Mouse (Mus musculus): ENCODE results near the gene Slc32a1.

Gene Slc32a1

DNA sequence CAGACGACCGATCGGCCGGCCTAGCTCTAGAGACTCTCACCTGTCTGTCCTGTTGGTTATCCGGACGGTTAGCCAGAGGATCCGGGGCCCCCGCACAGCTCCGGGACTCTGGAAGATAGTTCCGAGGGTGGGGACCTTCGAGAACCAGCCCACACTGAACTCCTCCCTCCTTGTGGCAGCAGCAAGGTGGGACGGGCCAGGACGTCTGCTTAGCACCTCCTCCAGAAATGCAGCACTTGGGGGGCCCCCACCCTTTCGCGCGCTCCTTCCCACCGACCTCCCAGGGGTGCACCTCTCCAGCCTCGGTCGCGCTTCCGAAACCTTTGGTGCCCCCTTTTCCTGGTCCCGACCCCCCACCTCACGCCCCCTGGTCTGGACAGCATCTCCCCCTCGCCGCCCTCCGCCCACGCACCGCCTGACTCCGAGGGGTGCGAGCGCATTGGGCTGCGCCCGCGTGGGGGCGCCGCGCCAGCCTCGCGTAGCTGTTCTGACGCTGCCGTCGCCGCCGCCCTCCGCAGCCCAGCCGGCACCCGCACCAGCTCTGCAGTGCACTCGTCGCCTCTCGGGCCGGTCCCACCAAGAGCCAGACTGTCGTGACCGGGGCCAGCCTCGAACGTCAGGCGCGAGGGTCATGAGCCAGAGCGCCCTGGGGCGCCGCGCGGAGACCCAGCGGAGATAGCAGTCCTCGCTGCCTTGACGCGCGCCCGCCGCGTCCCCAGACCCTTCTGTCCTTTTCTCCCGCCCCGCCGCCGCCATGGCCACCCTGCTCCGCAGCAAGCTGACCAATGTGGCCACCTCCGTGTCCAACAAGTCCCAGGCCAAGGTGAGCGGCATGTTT lies at the start of gene Slc32a1:
Gene Slc32a1 (plus strand): TSS at position 280 of the 838 bp plus-strand sequence.
- no peak for DNase-seq

DNA sequence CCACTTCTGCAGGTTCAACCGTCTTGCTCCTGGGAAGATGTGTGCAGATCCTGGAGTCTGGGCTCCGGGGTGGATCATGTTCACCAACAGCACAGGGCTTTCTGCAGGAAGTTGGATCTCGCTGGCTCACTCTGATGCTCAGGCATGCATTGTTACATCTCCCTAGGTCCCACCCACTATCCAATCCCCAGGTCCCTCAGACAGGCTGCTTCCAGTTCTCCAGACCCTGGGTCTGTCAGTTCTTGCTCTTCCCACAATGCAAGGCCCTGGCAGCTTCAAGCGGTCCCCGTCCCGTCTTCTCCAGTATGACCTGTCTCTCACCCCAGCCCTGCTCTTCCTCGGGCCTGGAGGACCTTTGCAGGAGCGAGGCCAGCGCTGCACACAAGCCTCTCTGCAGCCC lies 49.8 kb upstream of the Slc32a1 start:
- DNase-seq = no peak

DNA sequence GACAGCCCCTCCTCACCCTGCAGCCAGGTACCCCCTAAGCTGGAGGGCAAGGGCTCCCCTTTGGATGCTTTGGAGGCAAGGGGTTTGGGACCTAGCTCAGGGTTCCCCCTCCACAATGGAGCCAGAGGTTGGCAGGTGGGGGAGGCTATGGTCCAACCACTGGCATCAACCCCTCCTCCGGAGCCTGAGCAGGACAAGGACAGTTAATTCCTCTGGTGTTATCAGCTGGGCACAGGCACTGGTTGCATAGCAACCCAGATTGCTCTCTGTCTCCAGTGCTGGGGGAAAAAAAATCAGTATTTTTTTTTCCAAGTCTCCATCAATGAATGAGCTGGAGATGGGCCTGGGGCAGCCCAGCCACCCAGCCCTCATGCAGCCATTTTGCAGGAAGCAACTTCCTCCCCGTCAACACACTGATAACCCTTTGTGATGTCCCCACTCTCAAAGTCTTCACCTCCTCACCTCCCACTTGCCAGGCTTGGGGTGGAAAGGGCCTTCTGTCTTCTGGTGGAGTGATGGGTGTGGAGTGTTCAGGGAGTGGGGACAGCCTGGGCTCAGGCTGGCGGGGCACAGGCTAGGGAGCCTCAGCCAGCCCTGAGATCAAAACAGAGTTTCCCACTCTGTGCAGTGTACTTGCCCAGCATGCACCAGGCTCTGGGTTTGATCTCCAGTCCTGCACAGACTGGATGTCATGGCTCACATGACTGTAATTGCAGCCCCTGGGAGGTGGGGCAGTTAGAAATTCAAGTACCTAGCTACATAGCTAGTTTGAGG lies 49.0 kb upstream of the Slc32a1 start:
- no peak for DNase-seq

DNA sequence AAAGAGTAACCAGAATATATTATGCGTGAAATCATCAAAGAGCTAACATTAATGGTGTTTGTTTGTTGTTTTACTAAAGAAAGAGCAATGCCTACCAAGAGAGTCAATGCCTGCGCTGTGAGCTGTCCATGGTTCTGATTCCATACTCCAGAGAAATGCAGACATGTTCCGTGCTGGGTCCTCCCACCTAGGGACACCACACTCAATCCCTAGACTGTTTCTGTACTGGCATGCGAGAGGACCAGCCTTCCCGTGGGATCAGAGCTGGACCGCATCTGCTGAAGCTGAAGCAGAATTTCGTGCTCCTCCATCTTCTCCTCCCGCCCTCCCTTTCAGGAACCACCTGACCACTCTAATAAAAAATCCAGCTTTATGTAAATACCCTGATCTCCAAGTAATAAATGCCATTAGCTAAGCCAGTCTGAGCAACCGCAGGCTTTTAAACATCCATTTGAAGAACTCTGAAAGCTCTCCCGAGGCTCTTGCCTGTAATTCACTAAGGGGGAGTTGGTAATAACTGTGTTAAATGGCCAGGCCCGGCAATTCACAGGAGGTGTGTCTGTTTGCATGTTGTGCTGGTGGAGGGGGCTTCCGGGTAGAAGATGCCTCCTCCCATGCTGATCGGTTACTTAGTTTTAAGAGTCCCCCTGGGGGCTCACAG lies 40.0 kb upstream of the Slc32a1 start:
- DNase-seq = peak; percentile 69

DNA sequence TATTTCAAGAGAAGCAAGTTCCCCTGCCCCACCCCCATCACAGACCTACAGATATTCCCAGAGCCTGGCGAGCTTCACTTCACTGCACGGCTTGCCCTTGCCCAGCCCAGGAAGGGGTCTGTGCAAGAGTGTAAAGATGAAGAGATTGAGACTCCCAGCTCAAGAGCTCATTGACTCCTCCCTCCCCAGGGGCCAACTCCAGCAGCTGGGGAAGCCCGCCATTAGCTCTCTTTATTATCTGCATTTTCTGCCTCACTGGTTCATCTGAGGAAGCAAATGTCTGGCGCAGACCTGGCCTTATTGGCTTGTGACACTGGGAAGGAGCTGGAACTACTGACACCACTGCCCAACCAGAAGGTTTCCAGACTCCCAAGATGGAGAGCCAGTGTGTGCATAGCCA lies 30.6 kb upstream of the Slc32a1 start:
- DNase-seq = no peak

DNA sequence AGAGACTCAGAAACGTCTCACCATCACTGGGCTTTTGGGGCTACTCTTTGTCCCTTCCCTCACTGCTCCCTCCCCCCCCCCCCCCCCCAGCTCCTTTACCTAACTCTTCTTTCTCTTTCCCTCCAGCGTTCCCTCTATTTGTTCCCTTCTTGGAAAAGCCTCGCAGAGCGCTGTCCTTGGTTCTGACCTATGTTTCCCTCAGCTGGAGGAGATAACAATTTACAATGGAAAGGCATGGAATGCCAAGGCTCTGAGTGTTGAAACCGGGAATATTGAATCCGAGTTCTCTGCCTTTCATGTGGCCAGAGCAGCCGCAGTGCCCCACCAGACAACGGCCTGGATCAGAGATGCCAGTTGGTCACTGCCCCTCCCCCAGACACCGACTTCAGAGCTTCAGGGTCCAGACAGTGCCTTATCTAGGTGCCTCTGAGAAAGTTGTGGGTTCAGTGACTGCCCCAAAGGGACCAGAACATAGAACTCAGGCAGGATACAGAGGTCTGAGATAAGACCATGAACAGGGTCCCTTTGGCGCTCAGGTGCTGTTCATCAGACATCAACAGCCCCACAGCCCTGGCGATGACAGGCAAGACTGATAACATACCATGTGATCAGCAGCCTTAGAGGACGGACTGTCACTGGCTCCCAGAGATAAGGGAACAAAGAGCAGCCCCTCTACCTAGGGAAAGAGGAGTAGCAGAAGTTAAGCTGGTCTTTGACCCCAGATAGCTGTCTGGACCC lies 25.8 kb upstream of the Slc32a1 start:
- peak; percentile 35 for DNase-seq

DNA sequence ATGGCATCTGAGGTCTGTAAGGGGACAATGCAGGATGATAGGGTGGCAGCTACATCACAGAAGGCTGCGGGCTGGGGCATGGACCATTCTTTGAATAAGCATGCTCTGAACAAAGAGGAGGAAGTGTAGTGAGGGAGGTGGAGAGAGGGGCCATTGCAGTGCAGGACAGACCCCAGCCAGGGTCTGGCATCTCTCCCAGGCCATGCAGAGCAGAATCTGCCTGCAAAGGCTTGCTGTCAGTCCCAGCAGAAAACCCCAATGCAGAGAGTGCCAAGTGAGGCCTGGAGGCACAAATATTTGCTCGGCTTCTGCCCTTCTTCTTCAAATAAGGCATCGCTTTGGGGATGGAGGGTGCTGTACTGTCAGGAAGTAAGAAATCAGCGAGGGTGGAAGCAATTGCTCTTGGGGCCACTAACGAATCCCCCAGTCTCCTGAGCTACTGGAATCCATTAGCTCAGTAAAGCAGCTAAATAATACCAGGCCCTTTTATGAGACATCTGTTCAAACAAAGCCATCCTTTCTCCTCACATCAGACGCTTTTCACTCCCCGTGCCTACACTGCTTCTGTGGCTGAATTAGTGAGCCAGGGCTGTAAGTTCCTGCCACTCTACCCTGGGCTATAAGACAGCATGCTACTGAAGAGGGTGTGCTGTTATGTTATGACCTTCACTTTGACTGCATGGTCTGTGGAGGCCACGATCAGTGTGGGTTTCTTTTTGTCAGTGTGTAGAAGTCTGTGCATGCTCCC lies 21.9 kb upstream of the Slc32a1 start:
- no peak for DNase-seq

DNA sequence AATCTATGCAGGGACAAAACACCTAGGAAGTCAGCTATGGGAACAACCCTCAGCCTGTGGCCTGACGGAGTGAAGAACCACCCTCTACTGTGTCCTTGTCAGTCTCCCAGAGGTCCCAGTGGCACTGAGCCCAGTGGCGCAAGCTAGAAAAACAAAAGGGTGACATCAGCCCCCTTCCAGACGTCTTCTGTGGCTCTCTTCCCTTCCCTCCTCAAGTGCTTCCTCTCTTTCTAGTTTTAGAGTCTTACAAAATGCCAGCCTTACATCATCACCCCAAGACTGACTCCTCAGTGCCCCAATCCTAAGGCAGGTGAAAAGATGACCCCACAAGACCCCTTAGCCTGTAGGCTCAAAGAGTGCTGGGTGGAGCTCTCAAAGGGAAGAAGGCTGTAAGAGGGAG lies 20.1 kb upstream of the Slc32a1 start:
- no peak for DNase-seq

DNA sequence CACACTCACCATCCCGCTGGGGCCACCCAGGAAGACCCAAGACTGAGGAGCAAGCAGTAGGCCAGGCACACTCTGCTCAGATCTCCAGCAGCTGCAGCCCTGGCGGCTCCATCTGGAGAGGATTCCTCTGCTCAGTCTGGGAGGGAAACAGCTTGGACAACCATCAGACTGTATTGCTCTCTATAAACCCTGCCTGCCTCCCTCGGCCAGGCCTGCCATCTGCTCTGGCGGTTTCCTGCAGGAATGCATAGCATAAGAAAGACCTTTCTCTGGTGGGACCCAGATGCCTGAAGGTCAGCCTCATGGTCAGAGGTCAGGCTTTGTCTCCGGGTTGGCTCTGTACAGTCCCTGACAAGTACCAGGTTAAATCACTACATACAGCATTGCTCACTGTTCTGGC lies 19.3 kb upstream of the Slc32a1 start:
- no peak for DNase-seq

DNA sequence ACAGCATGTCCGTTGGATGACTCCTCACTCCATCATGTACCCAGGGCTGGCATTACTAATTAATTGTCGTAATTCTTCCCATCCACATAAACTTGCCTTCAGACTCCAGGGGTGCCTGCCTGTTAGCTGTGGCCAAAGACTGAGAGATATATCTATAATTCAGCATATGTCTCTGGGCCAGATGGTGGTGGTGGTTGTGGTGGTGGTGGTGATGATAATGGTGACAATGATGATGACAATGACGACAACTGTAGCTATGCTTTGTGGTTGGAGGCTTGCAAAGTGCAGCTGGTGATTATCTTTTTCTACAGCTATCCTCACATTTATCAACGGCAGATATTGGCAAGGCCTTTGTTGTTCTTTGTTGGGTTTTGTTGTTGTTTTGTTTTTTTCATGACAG lies 17.2 kb upstream of the Slc32a1 start:
- no peak for DNase-seq

DNA sequence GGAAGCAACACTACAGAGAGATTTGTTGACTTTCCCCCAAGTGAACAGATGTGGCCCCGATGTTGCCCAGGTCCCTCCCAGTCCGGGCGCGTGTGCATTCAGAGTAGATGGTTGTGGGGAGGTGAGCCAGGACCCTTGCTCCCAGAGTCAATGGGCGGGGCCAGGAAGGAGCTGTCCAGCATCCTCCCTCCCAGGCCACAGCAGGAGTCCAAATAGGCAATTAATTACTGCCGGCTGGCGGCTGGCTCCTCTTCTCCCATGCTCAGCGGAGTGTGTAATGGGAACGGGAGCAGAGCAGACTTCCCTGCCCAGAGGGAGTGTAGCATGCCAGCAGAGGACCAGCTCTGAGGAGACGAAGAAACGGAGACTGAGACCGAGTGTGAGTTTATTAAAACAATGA lies 15.5 kb upstream of the Slc32a1 start:
- peak; percentile 62 for DNase-seq

DNA sequence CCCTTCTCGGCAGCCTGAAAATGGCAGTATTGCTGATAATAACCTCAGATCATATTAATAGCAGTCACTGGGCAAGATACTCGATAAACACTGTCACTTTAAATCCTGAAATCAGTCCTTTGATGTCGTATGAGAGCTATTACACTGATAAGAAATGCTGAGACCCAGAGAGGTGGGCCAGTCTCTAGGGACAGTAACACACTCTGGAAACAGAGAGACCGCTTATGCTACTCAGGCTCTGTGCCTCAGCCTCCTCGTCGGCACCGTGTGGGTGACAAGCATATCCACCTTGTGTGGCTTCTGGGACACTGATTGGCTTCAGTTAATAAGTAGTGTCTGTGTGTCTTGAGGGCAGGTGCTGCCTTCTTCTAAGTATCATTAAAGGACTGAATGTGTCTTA lies 15.0 kb upstream of the Slc32a1 start:
- DNase-seq = no peak

DNA sequence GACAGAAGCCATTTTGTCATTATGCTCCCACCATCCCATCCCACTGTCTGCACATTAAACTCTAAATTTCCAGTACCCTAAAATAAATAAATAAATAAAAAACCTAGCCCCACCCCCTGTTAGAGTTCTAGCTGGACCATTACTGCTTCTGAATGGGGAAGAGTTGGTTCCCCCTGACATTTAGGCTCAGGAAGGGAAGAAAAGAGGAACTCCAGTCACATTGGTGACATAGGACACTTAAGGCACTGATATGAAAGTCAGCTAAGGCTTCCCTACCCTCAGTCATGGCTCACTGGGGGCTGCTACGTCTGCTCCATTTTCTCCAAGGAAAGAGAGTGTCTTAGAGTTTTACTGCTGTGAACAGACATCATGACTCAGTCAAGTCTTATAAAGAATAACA lies 13.8 kb upstream of the Slc32a1 start:
- DNase-seq = no peak

DNA sequence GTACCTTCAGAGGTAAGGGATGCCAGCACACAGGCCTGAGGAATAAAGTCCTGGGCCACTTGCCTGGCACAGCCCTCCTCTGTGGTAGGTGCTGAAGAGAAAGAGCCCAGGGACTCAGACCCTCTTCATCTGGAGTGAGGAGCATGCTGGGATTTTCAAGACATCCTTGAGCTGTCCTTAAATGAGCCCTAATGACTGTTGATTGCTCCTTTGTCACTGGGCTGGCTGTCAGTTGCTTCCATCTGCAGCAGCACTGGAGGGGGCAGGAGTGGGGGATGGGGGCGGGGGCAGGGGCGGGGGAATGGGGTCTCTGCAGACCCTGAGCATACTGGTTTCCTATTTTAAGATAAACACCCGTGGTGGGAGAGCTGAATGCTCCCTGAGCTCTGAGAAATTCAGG lies 10.1 kb upstream of the Slc32a1 start:
- no peak for DNase-seq

DNA sequence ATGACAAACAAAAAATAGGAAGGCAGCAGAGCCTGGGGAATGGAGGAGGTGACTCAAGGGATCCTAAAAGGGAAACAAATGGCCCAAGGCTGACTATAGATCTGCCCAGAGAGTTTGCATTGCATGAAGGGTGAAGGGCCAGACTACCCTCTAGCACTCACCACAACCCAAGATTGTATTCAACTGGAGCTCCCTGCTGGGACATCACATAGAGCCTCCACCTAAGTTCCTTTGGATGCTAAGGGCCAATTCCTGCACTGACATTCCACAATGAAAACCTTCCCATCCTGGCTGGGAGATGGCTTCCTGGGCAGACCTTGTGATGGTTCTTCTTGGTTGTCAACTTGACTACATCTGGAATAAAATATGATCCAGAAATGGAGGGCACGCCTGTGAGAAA lies 9.2 kb upstream of the Slc32a1 start:
- DNase-seq = no peak

DNA sequence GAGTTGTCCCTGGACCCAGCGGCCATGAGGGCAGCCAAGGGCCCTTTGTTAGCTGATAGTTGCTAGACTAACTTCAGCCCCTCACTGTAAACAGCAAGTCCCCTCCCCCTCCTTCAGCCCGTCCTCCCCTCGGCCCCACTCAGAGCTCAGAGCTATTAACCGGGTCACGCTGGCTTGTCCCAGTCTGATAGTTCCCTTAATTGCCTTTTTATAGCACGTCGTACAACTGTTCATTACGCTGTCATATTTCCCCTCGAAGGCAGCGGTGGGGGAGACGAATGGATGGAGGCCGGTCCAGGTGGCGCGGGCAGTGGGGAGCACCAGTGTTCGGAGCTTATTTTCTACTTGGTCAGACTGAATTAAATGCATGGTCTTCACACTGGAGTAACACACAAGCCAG lies 7.9 kb upstream of the Slc32a1 start:
- DNase-seq = no peak

DNA sequence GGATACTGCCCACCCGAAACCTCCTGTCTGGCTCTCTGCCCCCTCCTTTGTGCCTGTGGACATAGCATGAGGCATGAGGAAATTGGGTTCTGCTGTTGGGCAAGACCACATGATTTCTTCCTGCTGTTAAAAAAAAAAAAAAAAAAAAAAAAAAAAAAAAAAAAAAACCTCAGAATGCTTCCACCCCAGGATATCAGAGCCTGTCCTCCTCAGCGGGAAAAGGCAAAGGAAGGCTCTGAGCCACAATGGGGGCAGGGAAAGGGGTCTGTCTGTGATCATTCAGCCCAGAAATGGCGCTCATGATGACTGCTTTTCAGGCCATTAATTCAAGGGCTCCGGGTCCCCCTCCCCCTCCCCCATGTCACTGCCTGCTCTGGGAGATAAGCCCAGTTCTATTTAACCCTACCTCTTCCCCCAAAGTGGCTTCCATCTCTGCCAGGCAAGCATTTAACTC lies 4.0 kb upstream of the Slc32a1 start:
- DNase-seq = no peak

DNA sequence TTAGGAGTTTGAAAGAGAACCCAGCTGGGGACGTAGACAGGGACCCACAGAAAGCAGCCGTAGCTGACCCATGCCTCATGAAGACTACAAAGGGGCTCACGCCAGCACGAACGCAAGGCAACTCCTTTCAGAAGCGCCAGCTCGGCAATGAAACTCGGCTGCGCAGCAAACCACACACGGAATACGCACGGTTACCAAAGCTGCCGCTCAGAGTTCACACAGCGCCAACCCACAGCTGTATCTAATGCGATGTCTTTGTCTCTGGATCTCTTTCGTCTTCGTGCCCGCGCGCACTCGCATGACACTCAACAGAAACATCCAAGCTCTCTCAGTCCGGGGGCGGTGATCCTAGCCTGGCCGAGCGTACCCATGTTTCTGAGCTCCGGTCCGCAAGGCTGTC lies 886 bp upstream of the Slc32a1 start:
- no peak for DNase-seq

DNA sequence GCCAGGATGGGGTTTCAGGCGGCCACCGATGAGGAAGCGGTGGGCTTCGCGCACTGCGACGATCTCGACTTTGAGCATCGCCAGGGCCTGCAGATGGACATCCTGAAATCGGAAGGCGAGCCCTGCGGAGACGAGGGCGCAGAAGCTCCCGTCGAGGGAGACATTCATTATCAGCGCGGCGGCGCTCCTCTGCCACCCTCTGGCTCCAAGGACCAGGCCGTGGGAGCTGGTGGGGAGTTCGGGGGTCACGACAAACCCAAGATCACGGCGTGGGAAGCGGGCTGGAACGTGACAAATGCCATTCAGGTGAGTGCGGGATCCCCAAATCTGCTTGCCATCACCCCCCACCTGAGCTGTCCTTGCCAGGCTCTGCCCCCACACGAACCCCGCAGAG lies 756 bp downstream of the Slc32a1 start:
- DNase-seq = no peak

DNA sequence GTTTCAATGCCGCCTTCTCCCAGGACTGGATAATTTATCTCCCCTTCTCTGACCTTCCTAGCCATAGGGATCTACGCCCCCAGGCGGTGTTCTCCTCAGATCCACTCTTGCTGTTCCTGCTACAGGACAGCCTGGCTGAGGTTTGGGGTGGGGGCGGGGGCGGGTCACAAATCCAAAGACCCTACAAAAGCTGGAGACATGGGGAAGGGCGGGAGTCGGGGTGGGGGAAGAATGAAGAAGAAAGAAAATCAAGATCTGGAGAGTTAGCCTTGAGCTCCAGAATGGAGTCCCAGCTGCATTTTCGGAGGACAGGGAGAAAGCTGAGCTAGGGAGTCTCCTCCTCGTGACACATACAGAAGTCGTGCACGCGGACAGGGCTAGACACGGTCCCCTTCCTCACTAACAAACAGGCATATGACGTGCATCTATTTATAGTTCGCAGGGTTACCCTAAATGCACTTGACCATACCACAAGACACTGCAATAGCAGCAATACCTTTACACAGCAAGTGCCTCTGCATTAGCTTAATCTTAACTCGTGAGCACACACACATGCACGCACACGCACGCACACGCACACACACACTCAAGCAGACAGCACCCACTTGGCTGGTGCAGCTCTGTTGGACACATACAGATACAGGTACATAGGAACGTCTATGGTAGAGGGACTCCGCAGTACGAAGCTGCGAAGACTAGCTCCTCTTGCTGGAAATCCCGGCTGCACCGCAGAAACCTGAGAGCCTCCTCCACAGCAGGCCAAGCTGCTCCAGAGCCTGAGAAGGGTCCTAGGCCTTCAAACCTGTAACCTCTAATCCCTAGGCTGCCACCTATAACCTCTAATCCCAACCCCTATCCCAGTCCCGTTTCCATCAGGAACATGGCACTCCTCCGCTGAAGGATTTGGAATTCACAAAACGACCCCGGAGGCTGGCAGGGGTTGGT lies 1.4 kb downstream of the Slc32a1 start:
- no peak for DNase-seq

DNA sequence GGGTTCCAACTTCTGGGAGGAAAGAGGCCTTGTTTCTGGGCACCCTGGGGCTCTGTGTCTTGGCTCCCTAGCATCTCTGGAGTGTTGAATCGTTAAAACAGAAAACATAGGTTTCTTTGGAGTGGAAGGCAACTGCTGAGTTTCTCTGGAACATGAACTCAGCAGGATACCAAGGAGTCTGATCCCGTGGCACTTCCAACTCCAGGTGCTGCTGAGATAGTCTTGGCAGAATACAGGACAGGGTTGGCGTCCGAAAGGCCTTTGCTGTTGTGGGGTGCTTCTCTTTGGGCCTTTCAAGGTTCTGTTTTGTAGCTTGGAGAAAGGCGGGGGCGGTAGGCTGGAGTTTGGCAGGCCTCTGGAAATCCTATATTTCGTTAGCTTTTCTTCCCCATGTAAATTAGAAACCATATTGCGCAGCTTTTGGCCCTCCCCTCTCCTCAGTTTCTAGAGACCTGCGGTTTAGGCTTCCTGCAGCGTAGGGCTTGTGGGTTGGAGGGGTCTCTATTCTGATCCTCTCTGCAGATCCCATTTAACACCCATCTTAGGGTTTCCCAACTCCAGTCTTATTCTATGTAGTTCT lies 2.2 kb downstream of the Slc32a1 start:
- DNase-seq = no peak
